Mouse (Mus musculus): Measurements from ENCODE around the gene Ccdc57. TPM values are rescaled to one million over a fixed set of nuclear protein-coding genes. Genes with fewer than 3 reads are reported as not detected.
"Not testable (repeated sequence)": the region's sequence is repeated elsewhere in the genome, so short reads cannot be mapped to it uniquely, and the experiment has no call there.

Gene Ccdc57
- polyA plus RNA-seq, 1 experiment: 7.2 TPM

DNA sequence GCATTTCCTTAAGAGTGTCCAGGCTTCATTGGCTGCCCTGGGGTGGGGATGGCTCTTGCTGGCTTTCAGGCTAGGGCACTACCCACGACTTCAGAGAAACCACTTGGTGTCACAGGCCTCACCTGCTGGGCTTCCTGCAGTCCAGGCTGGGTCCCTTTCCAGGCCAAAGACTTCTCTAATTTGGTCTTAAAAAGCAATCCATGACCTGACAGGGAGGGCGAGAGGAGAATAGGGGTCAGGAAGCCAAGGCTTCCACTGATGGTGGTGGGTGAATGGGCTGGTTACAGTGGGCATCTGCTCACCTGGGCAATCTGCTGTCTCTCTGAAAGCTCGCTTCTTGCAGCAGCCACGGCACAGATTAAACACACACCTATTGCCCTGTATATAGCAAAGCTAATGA lies 143.3 kb downstream of the Ccdc57 start:
- TF ChIP-seq POLR2A (IDR thresholded peaks at IDR 0.05; ENCODE audit: borderline replicate concordance, extremely low read depth, insufficient read depth, insufficient read length, poor library complexity, severe bottlenecking) (no peak), CTCF (IDR thresholded peaks at IDR 0.05; ENCODE audit: borderline replicate concordance, extremely low read depth, insufficient read depth, insufficient read length) (no peak)
- DNase-seq (ENCODE audit: low read depth): no peak

- not testable (repeated sequence) for DNase-seq (ENCODE audit: low read depth)
Observed at GRCm38 (mm10) chr11:120788460-120788859, 144.2 kb downstream of the Ccdc57 start.

DNA sequence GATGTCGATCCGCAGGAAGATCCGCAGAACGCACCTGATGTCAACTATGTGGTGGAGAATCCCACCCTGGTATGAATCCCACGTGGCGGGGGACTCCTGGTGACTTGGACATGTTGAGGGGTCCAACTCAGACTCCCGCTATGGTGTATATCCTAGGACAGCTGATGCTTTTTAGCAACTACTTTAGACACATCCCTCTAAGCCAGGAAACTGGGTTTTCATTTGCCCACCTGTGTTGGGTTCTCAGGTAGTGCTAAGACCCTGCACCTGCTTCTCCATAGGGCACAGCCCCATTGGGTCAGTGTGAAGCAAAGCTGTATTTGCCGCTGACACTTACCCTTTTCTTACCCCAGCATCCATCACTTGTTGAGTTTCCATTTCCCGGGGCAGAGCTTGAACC lies 147.5 kb downstream of the Ccdc57 start:
- TF ChIP-seq POLR2A (IDR thresholded peaks at IDR 0.05; ENCODE audit: borderline replicate concordance, extremely low read depth, insufficient read depth, insufficient read length, poor library complexity, severe bottlenecking) (no peak), CTCF (IDR thresholded peaks at IDR 0.05; ENCODE audit: borderline replicate concordance, extremely low read depth, insufficient read depth, insufficient read length) (no peak)
- no peak for DNase-seq (ENCODE audit: low read depth)

DNA sequence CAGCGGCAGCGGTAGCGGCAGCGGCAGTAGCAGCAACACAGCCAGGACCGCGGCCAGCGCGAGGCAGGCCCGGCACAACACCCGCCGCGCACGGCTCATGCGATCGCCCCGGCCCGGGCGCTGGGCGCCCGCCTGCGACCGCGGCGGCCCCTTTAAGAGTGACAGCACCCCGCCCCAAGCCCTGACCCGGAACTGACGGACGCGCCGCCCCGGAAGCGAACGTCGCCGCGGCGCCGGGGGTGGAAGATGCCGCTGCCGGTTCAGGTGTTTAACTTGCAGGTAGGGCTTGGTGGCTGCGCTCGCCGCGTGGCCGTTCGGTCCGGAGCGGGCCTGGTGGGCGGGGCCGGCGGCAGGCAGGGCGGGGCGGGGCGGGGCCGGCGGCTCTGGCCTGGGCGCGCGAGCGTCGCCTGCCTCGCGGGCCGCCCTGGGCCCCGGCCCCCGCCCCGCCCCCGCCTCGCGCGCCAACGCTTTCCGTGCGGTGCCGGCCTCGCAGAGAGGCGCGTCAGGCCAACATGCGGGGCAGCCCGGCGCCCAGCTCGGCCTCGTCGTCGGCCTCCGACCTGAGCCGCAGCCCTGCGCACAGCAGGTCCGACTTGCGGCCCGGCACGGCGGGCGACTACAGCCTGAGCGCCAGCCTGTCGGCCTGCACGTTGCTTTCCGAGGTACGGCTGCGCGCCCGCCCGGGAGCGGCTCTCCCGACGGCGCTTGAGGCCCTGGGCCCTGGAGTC lies 148.4 kb downstream of the Ccdc57 start, which contains the start of the genes Rfng and Gps1:
Gene Rfng (minus strand): TSS at position 144 of the 728 bp plus-strand sequence.
Gene Gps1 (plus strand): TSS at position 209 of the 728 bp plus-strand sequence.
- DNase-seq (ENCODE audit: low read depth): peak; percentile 92
- peak; percentile 74 for TF ChIP-seq POLR2A (IDR thresholded peaks at IDR 0.05; ENCODE audit: borderline replicate concordance, extremely low read depth, insufficient read depth, insufficient read length, poor library complexity, severe bottlenecking)
- TF ChIP-seq CTCF (IDR thresholded peaks at IDR 0.05; ENCODE audit: borderline replicate concordance, extremely low read depth, insufficient read depth, insufficient read length): no peak

GRCm38 (mm10) chr11:120783426-120784063 lies 149.1 kb downstream of the Ccdc57 start:
- no peak for DNase-seq (ENCODE audit: low read depth)
- TF ChIP-seq POLR2A (IDR thresholded peaks at IDR 0.05; ENCODE audit: borderline replicate concordance, extremely low read depth, insufficient read depth, insufficient read length, poor library complexity, severe bottlenecking): no peak
- TF ChIP-seq CTCF (IDR thresholded peaks at IDR 0.05; ENCODE audit: borderline replicate concordance, extremely low read depth, insufficient read depth, insufficient read length): no peak

- DNase-seq (ENCODE audit: low read depth): not testable (repeated sequence)
Observed at GRCm38 (mm10) chr11:120781361-120781760, 151.3 kb downstream of the Ccdc57 start.

GRCm38 (mm10) chr11:120779876-120780275 lies 152.8 kb downstream of the Ccdc57 start:
- TF ChIP-seq CTCF (IDR thresholded peaks at IDR 0.05; ENCODE audit: borderline replicate concordance, extremely low read depth, insufficient read depth, insufficient read length) (no peak), POLR2A (IDR thresholded peaks at IDR 0.05; ENCODE audit: borderline replicate concordance, extremely low read depth, insufficient read depth, insufficient read length, poor library complexity, severe bottlenecking) (no peak)
- DNase-seq (ENCODE audit: low read depth): no peak

DNA sequence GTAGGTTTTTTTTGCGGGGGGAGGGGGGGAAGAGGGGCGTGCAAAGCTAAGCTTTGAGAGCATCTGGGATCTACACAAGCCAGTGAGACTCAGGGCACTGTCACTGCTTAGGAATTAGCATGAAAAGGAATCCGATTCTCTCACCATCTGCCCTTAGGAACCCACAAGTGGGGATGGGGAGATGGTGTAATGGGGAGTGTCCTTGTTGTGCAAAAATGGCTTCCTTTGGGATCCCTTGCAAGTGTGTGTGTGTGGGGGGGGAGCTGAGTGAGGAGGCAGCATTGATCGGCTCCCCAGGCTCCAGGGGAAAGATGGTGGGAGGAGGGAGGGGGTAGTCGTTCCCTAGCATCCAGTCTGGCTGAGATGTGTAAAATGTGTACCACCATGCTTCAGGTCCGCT lies 155.5 kb downstream of the Ccdc57 start:
- TF ChIP-seq CTCF (IDR thresholded peaks at IDR 0.05; ENCODE audit: borderline replicate concordance, extremely low read depth, insufficient read depth, insufficient read length): no peak
- TF ChIP-seq POLR2A (IDR thresholded peaks at IDR 0.05; ENCODE audit: borderline replicate concordance, extremely low read depth, insufficient read depth, insufficient read length, poor library complexity, severe bottlenecking): no peak
- DNase-seq (ENCODE audit: low read depth): no peak

Other genes with a start within 250 kb of the Ccdc57 start
- gene Cenpx, start 219.1 kb downstream of the Ccdc57 start, polyA plus RNA-seq (2012; rRNA removed): 59.7 and 89.6 TPM in 2 replicates
- gene Lrrc45, start 218.9 kb downstream of the Ccdc57 start, polyA plus RNA-seq (2012; rRNA removed): 97.6 and 128 TPM in 2 replicates
- 425 and 438 TPM in 2 replicates for gene Rac3, start 211.4 kb downstream of the Ccdc57 start, polyA plus RNA-seq (2012; rRNA removed)
- gene Dcxr, start 205.6 kb downstream of the Ccdc57 start, polyA plus RNA-seq (2012; rRNA removed): 8.6 and 11.8 TPM in 2 replicates
- gene Cbr2, start 200.8 kb downstream of the Ccdc57 start, polyA plus RNA-seq (2012; rRNA removed): 0.53 and 0.66 TPM in 2 replicates
- 0.76 and 1.9 TPM in 2 replicates for gene Hmga1b, start 170.1 kb downstream of the Ccdc57 start, polyA plus RNA-seq (2012; rRNA removed)
- gene Rfng, start 148.7 kb downstream of the Ccdc57 start, polyA plus RNA-seq (2012; rRNA removed): 117 and 119 TPM in 2 replicates
- gene Gps1, start 148.6 kb downstream of the Ccdc57 start, polyA plus RNA-seq (2012; rRNA removed): 277 and 337 TPM in 2 replicates
- gene Dus1l, start 136.5 kb downstream of the Ccdc57 start, polyA plus RNA-seq (2012; rRNA removed): 38.9 and 43.9 TPM in 2 replicates
- 298 and 471 TPM in 2 replicates for gene Fasn, start 108.3 kb downstream of the Ccdc57 start, polyA plus RNA-seq (2012; rRNA removed)
- 9.4 and 10.9 TPM in 2 replicates for gene Slc16a3, start 15.6 kb upstream of the Ccdc57 start, polyA plus RNA-seq (2012; rRNA removed)
- 187 and 202 TPM in 2 replicates for gene Csnk1d, start 58.5 kb upstream of the Ccdc57 start, polyA plus RNA-seq (2012; rRNA removed)
- gene Cd7, start 106.5 kb upstream of the Ccdc57 start, polyA plus RNA-seq (2012; rRNA removed): 0.08 TPM in 1 of 2 replicates, not detected in the other
- gene Sectm1b, start 130.7 kb upstream of the Ccdc57 start, polyA plus RNA-seq (2012; rRNA removed): not detected in 2 replicates
- 0.19 TPM in 1 of 2 replicates, not detected in the other for gene Sectm1a, start 148.3 kb upstream of the Ccdc57 start, polyA plus RNA-seq (2012; rRNA removed)
- gene Tex19.2, start 185.8 kb upstream of the Ccdc57 start, polyA plus RNA-seq (2012; rRNA removed): not detected in 2 replicates
- gene Tex19.1, start 213.3 kb upstream of the Ccdc57 start, polyA plus RNA-seq (2012; rRNA removed): not detected in 2 replicates
- 0.26 and 0.30 TPM in 2 replicates for gene Uts2r, start 227.4 kb upstream of the Ccdc57 start, polyA plus RNA-seq (2012; rRNA removed)

Data from brain, embryonic 14.5 days (tissue).